Mouse (Mus musculus): Measurements from ENCODE around the gene Tmem256. TPM values are rescaled to one million over a fixed set of nuclear protein-coding genes. Genes with fewer than 3 reads are reported as not detected.

The Tmem256 gene
- total and polyA plus RNA-seq, 3 experiments: 185 to 327 (median 206) TPM

DNA sequence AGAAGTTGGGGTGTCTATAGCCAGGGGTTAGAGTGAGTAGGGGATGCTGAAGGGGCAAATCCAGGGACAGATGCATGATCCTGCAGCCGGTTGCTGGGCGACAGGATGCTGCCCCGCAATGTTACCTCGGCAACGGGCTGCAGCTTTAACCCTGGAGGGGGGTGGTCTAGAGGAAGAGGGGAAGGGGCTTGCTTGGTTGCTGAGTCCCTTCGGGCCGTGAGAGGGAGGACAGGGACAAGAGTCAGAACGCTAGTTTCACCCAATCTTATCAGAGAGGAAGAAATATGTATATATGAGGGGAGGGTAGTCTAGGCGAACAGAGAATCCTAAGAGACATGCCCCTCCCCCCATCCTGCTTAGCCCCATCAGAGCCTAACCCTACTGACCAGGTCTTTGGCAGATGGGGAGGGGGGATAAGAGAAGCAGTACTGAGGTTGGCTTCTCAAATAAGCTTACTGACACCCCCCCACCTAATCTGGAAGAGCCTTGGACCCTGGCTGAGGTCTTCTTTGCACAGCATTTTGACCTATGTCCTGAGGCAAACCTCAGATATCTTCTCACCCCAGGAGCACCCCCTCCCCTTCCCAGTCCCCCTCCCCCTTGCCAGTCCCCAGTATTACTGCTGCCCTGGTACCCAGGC lies 2.9 kb upstream of the Tmem256 start:
- Histone ChIP-seq H3K4me3 (replicated peaks in 1 of 3; ENCODE audit: low read depth in 2 of 3, low read length in 2 of 3, poor library complexity in 1 of 3) (no peak overlapping the region), H3K9me3 (replicated peaks; ENCODE audit: low read length) (no peaks in the 10 kb centered on the region), H3K9ac (ENCODE audit: insufficient read depth, low read depth) (no peak overlapping the region), H3K4me2 (ENCODE audit: insufficient read depth, low read depth, poor library complexity, severe bottlenecking) (no peak overlapping the region), H3K27ac (ENCODE audit: insufficient read depth, low read depth) (no peak overlapping the region), H3K79me2 (replicated peaks; ENCODE audit: control insufficient read depth, extremely low read depth, insufficient read depth, poor library complexity, severe bottlenecking) (no peaks in the 10 kb centered on the region), H3K4me1 (ENCODE audit: control insufficient read depth in 1 of 2, insufficient read depth in 2 of 2) (peaks cover 10 to 18% of the 10 kb centered on the region in 2 experiments), H3K36me3 (replicated peaks in 1 of 2; ENCODE audit: control insufficient read depth in 1 of 2, insufficient read depth in 1 of 2, low read length in 1 of 2) (peaks cover 3 to 9% of the 10 kb centered on the region in 2 experiments), H3K27me3 (replicated peaks) (peaks cover 49% of the 10 kb centered on the region)
- in situ Hi-C loops (cut with MboI; ENCODE audit: low pct_ligation_motif_present, low pct_unique_long_range_greater_than_20kb, low sequenced_read_pairs) (no loop called here), dilution Hi-C loops (cut with MboI; ENCODE audit: extremely low pct_ligation_motif_present, extremely low pct_unique_long_range_greater_than_20kb, low sequenced_read_pairs) (no loop called here)
- TF ChIP-seq JUN (IDR thresholded peaks at IDR 0.05; ENCODE audit: insufficient read depth, low read depth, low read length): no peak
- no peak for TF ChIP-seq NELFE (IDR thresholded peaks at IDR 0.05; ENCODE audit: low read depth, low read length)
- no peak for TF ChIP-seq USF1 (IDR thresholded peaks at IDR 0.05; ENCODE audit: low read depth, low read length)
- TF ChIP-seq GABPA (IDR thresholded peaks at IDR 0.05; ENCODE audit: insufficient replicate concordance, low read depth, low read length): no peak
- TF ChIP-seq TCF12 (IDR thresholded peaks at IDR 0.05; ENCODE audit: low read depth, low read length): no peak
- no peak for TF ChIP-seq MAFK (IDR thresholded peaks at IDR 0.05; ENCODE audit: insufficient replicate concordance, low read length)
- TF ChIP-seq PAX5 (IDR thresholded peaks at IDR 0.05; ENCODE audit: low read length): no peak
- no peak for TF ChIP-seq ZKSCAN1 (IDR thresholded peaks at IDR 0.05; ENCODE audit: borderline replicate concordance, low read depth, low read length)
- TF ChIP-seq IRF4 (IDR thresholded peaks at IDR 0.05; ENCODE audit: low read depth, low read length): no peak
- TF ChIP-seq SIN3A (IDR thresholded peaks at IDR 0.05; ENCODE audit: low read length): no peak
- no peak for DNase-seq (ENCODE audit: extremely low read depth)

DNA sequence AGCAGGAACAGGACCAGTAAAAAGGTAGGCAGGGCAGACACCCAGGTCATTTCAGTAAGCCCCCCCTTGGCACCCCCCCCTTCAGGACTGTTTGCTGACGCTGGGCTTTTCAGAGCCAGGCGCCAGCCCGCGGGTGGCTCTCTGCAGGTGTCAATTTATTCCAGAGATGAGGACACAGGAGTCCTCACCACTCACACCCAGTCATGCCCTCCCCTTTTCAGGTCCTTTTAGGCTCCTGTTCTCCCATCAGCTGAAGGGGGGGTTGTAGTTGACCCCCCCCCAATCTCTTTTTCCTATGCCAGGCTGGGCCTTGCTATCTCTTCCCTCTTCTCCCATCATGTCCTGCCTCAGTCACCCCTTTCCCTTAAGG lies 2.4 kb upstream of the Tmem256 start:
- no peak overlapping the region for H3K4me2 ChIP-seq (ENCODE audit: insufficient read depth, low read depth, poor library complexity, severe bottlenecking)

More for the DNA sequence above, 2.4 kb upstream of the Tmem256 start:
- DNase-seq (ENCODE audit: extremely low read depth): no peak
- Histone ChIP-seq H3K9me3 (replicated peaks; ENCODE audit: low read length) (no peaks in the 10 kb centered on the region), H3K27ac (ENCODE audit: insufficient read depth, low read depth) (no peak overlapping the region), H3K4me1 (ENCODE audit: control insufficient read depth in 1 of 2, insufficient read depth in 2 of 2) (peaks cover 10 to 18% of the 10 kb centered on the region in 2 experiments), H3K9ac (ENCODE audit: insufficient read depth, low read depth) (no peak overlapping the region), H3K36me3 (replicated peaks in 1 of 2; ENCODE audit: control insufficient read depth in 1 of 2, insufficient read depth in 1 of 2, low read length in 1 of 2) (peaks cover 3 to 9% of the 10 kb centered on the region in 2 experiments), H3K4me3 (replicated peaks in 1 of 3; ENCODE audit: low read depth in 2 of 3, low read length in 2 of 3, poor library complexity in 1 of 3) (no peak overlapping the region), H3K79me2 (replicated peaks; ENCODE audit: control insufficient read depth, extremely low read depth, insufficient read depth, poor library complexity, severe bottlenecking) (no peaks in the 10 kb centered on the region), H3K27me3 (replicated peaks) (peaks cover 45% of the 10 kb centered on the region)
- TF ChIP-seq CHD1 (IDR thresholded peaks at IDR 0.05; ENCODE audit: low read depth, low read length): no peak
- no peak for TF ChIP-seq MXI1 (IDR thresholded peaks at IDR 0.05; ENCODE audit: low read depth, low read length)
- TF ChIP-seq ELF1 (IDR thresholded peaks at IDR 0.05; ENCODE audit: low read depth, low read length): no peak
- TF ChIP-seq SIN3A (IDR thresholded peaks at IDR 0.05; ENCODE audit: low read length): no peak
- TF ChIP-seq RAD21 (IDR thresholded peaks at IDR 0.05; ENCODE audit: low read depth, low read length): no peak
- no peak for TF ChIP-seq MAZ (IDR thresholded peaks at IDR 0.05; ENCODE audit: low read depth, low read length)
- no peak for TF ChIP-seq GABPA (IDR thresholded peaks at IDR 0.05; ENCODE audit: insufficient replicate concordance, low read depth, low read length)
- TF ChIP-seq JUND (conservative IDR thresholded peaks at IDR 0.05; ENCODE audit: low read depth, low read length): no peak
- no peak for TF ChIP-seq ETS1 (conservative IDR thresholded peaks at IDR 0.05; ENCODE audit: low read depth, low read length)
- no peak for TF ChIP-seq E2F4 (IDR thresholded peaks at IDR 0.05; ENCODE audit: insufficient replicate concordance, low read depth, low read length)
- TF ChIP-seq RCOR1 (conservative IDR thresholded peaks at IDR 0.05; ENCODE audit: low read depth, low read length): no peak
- TF ChIP-seq MEF2A (IDR thresholded peaks at IDR 0.05; ENCODE audit: borderline replicate concordance, low read depth, low read length): no peak
- TF ChIP-seq ZC3H11A (IDR thresholded peaks at IDR 0.05; ENCODE audit: low read depth, low read length): no peak
- no peak for TF ChIP-seq ZMIZ1 (IDR thresholded peaks at IDR 0.05; ENCODE audit: low read depth, low read length)
- no peak for TF ChIP-seq POLR2A (IDR thresholded peaks at IDR 0.05; ENCODE audit: low read depth, low read length)
- no peak for TF ChIP-seq EP300 (IDR thresholded peaks at IDR 0.05; ENCODE audit: low read length)
- TF ChIP-seq UBTF (IDR thresholded peaks at IDR 0.05; ENCODE audit: low read depth, low read length): no peak
- no peak for TF ChIP-seq CTCF (conservative IDR thresholded peaks at IDR 0.05 in 1 of 2, IDR thresholded peaks at IDR 0.05 in 1 of 2; ENCODE audit: low read depth in 2 of 2, low read length in 2 of 2)
- in situ Hi-C loops (cut with MboI; ENCODE audit: low pct_ligation_motif_present, low pct_unique_long_range_greater_than_20kb, low sequenced_read_pairs) (no loop called here), dilution Hi-C loops (cut with MboI; ENCODE audit: extremely low pct_ligation_motif_present, extremely low pct_unique_long_range_greater_than_20kb, low sequenced_read_pairs) (no loop called here)

Measured in CH12.LX (cell line).